Mouse (Mus musculus): ENCODE results near the gene Pdp2.

GRCm38 (mm10) chr8:104638010-104638409 is 46.8 kb downstream of the Pdp2 start:
- TF ChIP-seq CTCF (IDR thresholded peaks at IDR 0.05; ENCODE audit: borderline replicate concordance, insufficient read depth, low read length), result no peak
- TF ChIP-seq POLR2A (IDR thresholded peaks at IDR 0.05; ENCODE audit: low read depth, low read length), result no peak
